Mouse (Mus musculus) lung, postnatal 4 days (tissue): Measurements from ENCODE around the gene Krt88.

Experiments
- DNase-seq, 2 experiments: peaks; one replicate each; pipeline ENCODE4 v3.0.0; 2021

The Krt88 gene

GRCm38 (mm10) chr15:101479007-101479665, 31.6 kb downstream of the Krt88 start:
- DNase-seq, result peak; percentile 66 to 75

- DNase-seq, result no peak
Measured at GRCm38 (mm10) chr15:101479666-101480060, 32.1 kb downstream of the Krt88 start.

- DNase-seq, result no peak
Measured at GRCm38 (mm10) chr15:101482056-101482455, 34.5 kb downstream of the Krt88 start.

GRCm38 (mm10) chr15:101483646-101484045, 36.1 kb downstream of the Krt88 start:
- DNase-seq, result no peak

GRCm38 (mm10) chr15:101484939-101485338, 37.4 kb downstream of the Krt88 start:
- DNase-seq, result no peak

GRCm38 (mm10) chr15:101485911-101486635, 38.5 kb downstream of the Krt88 start:
- DNase-seq, result no peak

GRCm38 (mm10) chr15:101491431-101491830, 43.9 kb downstream of the Krt88 start, which contains the start of gene Krt83:
Krt83 (minus strand) TSS chr15:101491512.
- DNase-seq, result no peak

- no peak for DNase-seq
Measured at GRCm38 (mm10) chr15:101492718-101493117, 45.2 kb downstream of the Krt88 start.

GRCm38 (mm10) chr15:101493713-101494112, 46.2 kb downstream of the Krt88 start:
- DNase-seq, result no peak

GRCm38 (mm10) chr15:101494203-101494602, 46.7 kb downstream of the Krt88 start:
- DNase-seq, result no peak

- DNase-seq, result no peak
Measured at GRCm38 (mm10) chr15:101495266-101495665, 47.7 kb downstream of the Krt88 start.

- peak in 1 of 2 experiments; percentile 37 for DNase-seq
Measured at GRCm38 (mm10) chr15:101497181-101497580, 49.6 kb downstream of the Krt88 start.
